ENCODE assay signal across 10 mouse cellular contexts in genomic region chr6:125321114-125321855, GRCm38 (mm10). TPM values are rescaled to one million over a fixed set of nuclear protein-coding genes. Genes with fewer than 3 reads are reported as not detected.
DNase-seq lines count a peak whose midpoint lies in the region; ATAC-seq lines count a peak whose summit lies in the region.
"Had no signal": no experiment of that assay in that cellular context is flagged by ENCODE, and none has a peak within 500 bp of the region (broad histone marks: within the 10 kb centered on the region; RNA-seq: fewer than 3 reads in every experiment).

No protein-coding gene starts in this region.

- no peak overlapping the region for H3K4me3 ChIP-seq in midbrain, embryonic 13.5 days (replicated peaks)
- no peak overlapping the region for H3K4me3 ChIP-seq in midbrain, embryonic 16.5 days (ENCODE audit: low read depth, low read length)
- H3K4me3 ChIP-seq in limb, embryonic 13.5 days: no peak overlapping the region
- H3K4me3 ChIP-seq in stomach, embryonic 15.5 days (replicated peaks): 0 out of 2 replicates have a peak overlapping the region, but pooled peaks have one; percentile 8

- H3K4me2 ChIP-seq in midbrain, embryonic 13.5 days (replicated peaks): no peak overlapping the region
- no peak overlapping the region for H3K4me2 ChIP-seq in midbrain, embryonic 16.5 days (ENCODE audit: low read length)
- H3K4me2 ChIP-seq in limb, embryonic 13.5 days (replicated peaks): 0 out of 2 replicates have a peak overlapping the region, but pooled peaks have one; percentile 16
- peak overlapping the region; percentile 37 for H3K4me2 ChIP-seq in stomach, embryonic 15.5 days

- H3K27ac ChIP-seq in midbrain, embryonic 13.5 days: no peak overlapping the region
- no peak overlapping the region for H3K27ac ChIP-seq in midbrain, embryonic 16.5 days (ENCODE audit: low read length)
- no peak overlapping the region for H3K27ac ChIP-seq in limb, embryonic 13.5 days
- H3K27ac ChIP-seq in stomach, embryonic 15.5 days: no peak overlapping the region

- peak; percentile 19; the same call in 1 of the 2 replicates for ATAC-seq in midbrain, embryonic 13.5 days
- ATAC-seq in midbrain, embryonic 16.5 days: no peak
- ATAC-seq in limb, embryonic 13.5 days (ENCODE audit: low FRiP score, low read depth): no peak
- ATAC-seq in stomach, embryonic 15.5 days (ENCODE audit: insufficient read depth, low FRiP score, low read depth): peak; percentile 16; the same call in 1 of the 2 replicates
- ATAC-seq in CD4-positive, CD25-positive, alpha-beta regulatory T cell, adult 4 months: no peak

- peaks cover 45% of the 10 kb centered on the region for H3K27me3 ChIP-seq in midbrain, embryonic 13.5 days
- H3K27me3 ChIP-seq in midbrain, embryonic 16.5 days (ENCODE audit: control insufficient read depth, insufficient read depth, low read depth, low read length): peaks cover 22% of the 10 kb centered on the region
- peaks cover 51% of the 10 kb centered on the region for H3K27me3 ChIP-seq in limb, embryonic 13.5 days
- peaks cover 18% of the 10 kb centered on the region; the same call in 1 of the 2 replicates for H3K27me3 ChIP-seq in stomach, embryonic 15.5 days (replicated peaks)

- H3K9ac ChIP-seq in midbrain, embryonic 13.5 days (replicated peaks): no peak overlapping the region
- no peak overlapping the region for H3K9ac ChIP-seq in midbrain, embryonic 16.5 days (ENCODE audit: low read depth, low read length)
- no peak overlapping the region for H3K9ac ChIP-seq in limb, embryonic 13.5 days
- H3K9ac ChIP-seq in stomach, embryonic 15.5 days: no peak overlapping the region

- no peaks in the 10 kb centered on the region for H3K36me3 ChIP-seq in midbrain, embryonic 13.5 days
- no peaks in the 10 kb centered on the region for H3K36me3 ChIP-seq in midbrain, embryonic 16.5 days (ENCODE audit: control insufficient read depth, insufficient read depth, low read length)
- no peaks in the 10 kb centered on the region for H3K36me3 ChIP-seq in limb, embryonic 13.5 days
- no peaks in the 10 kb centered on the region for H3K36me3 ChIP-seq in stomach, embryonic 15.5 days

- no peaks in the 10 kb centered on the region for H3K9me3 ChIP-seq in midbrain, embryonic 13.5 days
- no peaks in the 10 kb centered on the region for H3K9me3 ChIP-seq in midbrain, embryonic 16.5 days (replicated peaks; ENCODE audit: control insufficient read depth, low read length, poor library complexity, severe bottlenecking)
- no peaks in the 10 kb centered on the region for H3K9me3 ChIP-seq in limb, embryonic 13.5 days
- no peaks in the 10 kb centered on the region for H3K9me3 ChIP-seq in stomach, embryonic 15.5 days

- H3K4me1 ChIP-seq in midbrain, embryonic 13.5 days (replicated peaks): peaks cover 7% of the 10 kb centered on the region
- H3K4me1 ChIP-seq in midbrain, embryonic 16.5 days (ENCODE audit: control insufficient read depth, insufficient read depth, low read length): no peaks in the 10 kb centered on the region
- H3K4me1 ChIP-seq in limb, embryonic 13.5 days: 0 out of 2 replicates have a peak, but pooled peaks cover 8% of the 10 kb centered on the region
- H3K4me1 ChIP-seq in stomach, embryonic 15.5 days: peaks cover 10% of the 10 kb centered on the region; the same call in 1 of the 2 replicates

- peak; percentile 87 for DNase-seq in kidney, adult 11 months
- no peak for DNase-seq in layer of hippocampus, adult 9-11 months

- 8% methylated on average over 26 of the region's 26 CpGs for WGBS in midbrain, embryonic 13.5 days
- WGBS in midbrain, embryonic 16.5 days: 7% methylated on average over 25 of the region's 26 CpGs
- WGBS in limb, embryonic 13.5 days: 9% methylated on average over 26 of the region's 26 CpGs
- WGBS in stomach, embryonic 15.5 days: 17% methylated on average over 26 of the region's 26 CpGs

RNA-seq across cellular contexts. Expression of gene Scnn1a, which starts 0.8 kb away (rescaled TPM):
- 0.39 and 0.46 TPM in 2 replicates for polyA plus RNA-seq in midbrain, embryonic 13.5 days (2015; fragmentation: Nextera tagmentation; extraction: Ambion mirVana)
- polyA plus RNA-seq in midbrain, embryonic 16.5 days (2015; fragmentation: Nextera tagmentation; extraction: Ambion mirVana): 0.67 and 1.1 TPM in 2 replicates
- polyA plus RNA-seq in limb, embryonic 13.5 days (2015; fragmentation: Nextera tagmentation; extraction: Ambion mirVana): 1.1 and 1.4 TPM in 2 replicates
- polyA plus RNA-seq in stomach, embryonic 15.5 days (2015; fragmentation: Nextera tagmentation; extraction: Ambion mirVana): 3.1 and 3.8 TPM in 2 replicates
- polyA plus RNA-seq in CD4-positive, CD25-positive, alpha-beta regulatory T cell, adult 4 months (2017; shearing (Covaris generic)): not detected

RNA-seq across cellular contexts. Expression of gene Ltbr, which starts 7.6 kb away (rescaled TPM):
- 11.3 and 13.3 TPM in 2 replicates for polyA plus RNA-seq in midbrain, embryonic 13.5 days (2015; fragmentation: Nextera tagmentation; extraction: Ambion mirVana)
- 12.8 and 16.0 TPM in 2 replicates for polyA plus RNA-seq in midbrain, embryonic 16.5 days (2015; fragmentation: Nextera tagmentation; extraction: Ambion mirVana)
- 45.1 and 46.2 TPM in 2 replicates for polyA plus RNA-seq in limb, embryonic 13.5 days (2015; fragmentation: Nextera tagmentation; extraction: Ambion mirVana)
- polyA plus RNA-seq in stomach, embryonic 15.5 days (2015; fragmentation: Nextera tagmentation; extraction: Ambion mirVana): 62.7 and 64.5 TPM in 2 replicates
- under 1 TPM in 1 of 2 experiments, not detected in 1; 0.28 TPM for polyA plus RNA-seq in CD4-positive, CD25-positive, alpha-beta regulatory T cell, adult 4 months (2017; shearing (Covaris generic))

RNA-seq across cellular contexts. Expression of gene Tnfrsf1a, which starts 27.9 kb away (rescaled TPM):
- polyA plus RNA-seq in midbrain, embryonic 13.5 days (2015; fragmentation: Nextera tagmentation; extraction: Ambion mirVana): 10.2 and 12.1 TPM in 2 replicates
- polyA plus RNA-seq in midbrain, embryonic 16.5 days (2015; fragmentation: Nextera tagmentation; extraction: Ambion mirVana): 11.0 and 11.2 TPM in 2 replicates
- polyA plus RNA-seq in limb, embryonic 13.5 days (2015; fragmentation: Nextera tagmentation; extraction: Ambion mirVana): 68.7 and 71.4 TPM in 2 replicates
- 67.6 and 69.5 TPM in 2 replicates for polyA plus RNA-seq in stomach, embryonic 15.5 days (2015; fragmentation: Nextera tagmentation; extraction: Ambion mirVana)
- polyA plus RNA-seq in CD4-positive, CD25-positive, alpha-beta regulatory T cell, adult 4 months (2017; shearing (Covaris generic)): 10 to 100 TPM; 24.9 to 43.5 TPM

RNA-seq across cellular contexts. Expression of gene Tuba3a, which starts 35.4 kb away (rescaled TPM):
- 0.11 TPM in 1 of 2 replicates, not detected in the other for polyA plus RNA-seq in midbrain, embryonic 13.5 days (2015; fragmentation: Nextera tagmentation; extraction: Ambion mirVana)
- polyA plus RNA-seq in midbrain, embryonic 16.5 days (2015; fragmentation: Nextera tagmentation; extraction: Ambion mirVana): not detected in 2 replicates
- polyA plus RNA-seq in limb, embryonic 13.5 days (2015; fragmentation: Nextera tagmentation; extraction: Ambion mirVana): 0.80 and 0.91 TPM in 2 replicates
- polyA plus RNA-seq in stomach, embryonic 15.5 days (2015; fragmentation: Nextera tagmentation; extraction: Ambion mirVana): 0.12 TPM in 2 replicates
- polyA plus RNA-seq in CD4-positive, CD25-positive, alpha-beta regulatory T cell, adult 4 months (2017; shearing (Covaris generic)): 1 to 10 TPM; 1.9 to 2.3 TPM
- polyA plus RNA-seq: heart, postnatal 0 days; liver, adult 2 months; neural tube, embryonic 14.5 days had no signal

RNA-seq across cellular contexts. Expression of gene Plekhg6, which starts 59.3 kb away (rescaled TPM):
- 0.08 and 0.23 TPM in 2 replicates for polyA plus RNA-seq in midbrain, embryonic 13.5 days (2015; fragmentation: Nextera tagmentation; extraction: Ambion mirVana)
- 0.20 and 0.44 TPM in 2 replicates for polyA plus RNA-seq in midbrain, embryonic 16.5 days (2015; fragmentation: Nextera tagmentation; extraction: Ambion mirVana)
- 0.67 and 0.86 TPM in 2 replicates for polyA plus RNA-seq in limb, embryonic 13.5 days (2015; fragmentation: Nextera tagmentation; extraction: Ambion mirVana)
- polyA plus RNA-seq in stomach, embryonic 15.5 days (2015; fragmentation: Nextera tagmentation; extraction: Ambion mirVana): 3.1 and 3.9 TPM in 2 replicates
- polyA plus RNA-seq in CD4-positive, CD25-positive, alpha-beta regulatory T cell, adult 4 months (2017; shearing (Covaris generic)): under 1 TPM in 1 of 2 experiments, not detected in 1; 0.12 TPM

Comparison
In these comparisons a context has a peak if more than half of its experiments do, and no peak if none do; other contexts are left out.
1. ATAC-seq: peak in midbrain, embryonic 13.5 days (single experiment) and stomach, embryonic 15.5 days (single experiment); none in midbrain, embryonic 16.5 days (single experiment), limb, embryonic 13.5 days (single experiment) and CD4-positive, CD25-positive, alpha-beta regulatory T cell, adult 4 months (single experiment).
2. H3K4me2 ChIP-seq: peak in limb, embryonic 13.5 days (single experiment) and stomach, embryonic 15.5 days (single experiment); none in midbrain, embryonic 13.5 days (single experiment) and midbrain, embryonic 16.5 days (single experiment).